Mouse (Mus musculus) liver, adult (tissue): ENCODE measurements around the gene Klf11.

Source experiments
- GATA4 ChIP-seq: IDR thresholded peaks from 2 replicates; pipeline ENCODE4 v1.6.1; 2014; ENCODE audit warnings: mild to moderate bottlenecking, low read length; ENCODE audit not compliant: insufficient replicate concordance

Klf11 gene

DNA sequence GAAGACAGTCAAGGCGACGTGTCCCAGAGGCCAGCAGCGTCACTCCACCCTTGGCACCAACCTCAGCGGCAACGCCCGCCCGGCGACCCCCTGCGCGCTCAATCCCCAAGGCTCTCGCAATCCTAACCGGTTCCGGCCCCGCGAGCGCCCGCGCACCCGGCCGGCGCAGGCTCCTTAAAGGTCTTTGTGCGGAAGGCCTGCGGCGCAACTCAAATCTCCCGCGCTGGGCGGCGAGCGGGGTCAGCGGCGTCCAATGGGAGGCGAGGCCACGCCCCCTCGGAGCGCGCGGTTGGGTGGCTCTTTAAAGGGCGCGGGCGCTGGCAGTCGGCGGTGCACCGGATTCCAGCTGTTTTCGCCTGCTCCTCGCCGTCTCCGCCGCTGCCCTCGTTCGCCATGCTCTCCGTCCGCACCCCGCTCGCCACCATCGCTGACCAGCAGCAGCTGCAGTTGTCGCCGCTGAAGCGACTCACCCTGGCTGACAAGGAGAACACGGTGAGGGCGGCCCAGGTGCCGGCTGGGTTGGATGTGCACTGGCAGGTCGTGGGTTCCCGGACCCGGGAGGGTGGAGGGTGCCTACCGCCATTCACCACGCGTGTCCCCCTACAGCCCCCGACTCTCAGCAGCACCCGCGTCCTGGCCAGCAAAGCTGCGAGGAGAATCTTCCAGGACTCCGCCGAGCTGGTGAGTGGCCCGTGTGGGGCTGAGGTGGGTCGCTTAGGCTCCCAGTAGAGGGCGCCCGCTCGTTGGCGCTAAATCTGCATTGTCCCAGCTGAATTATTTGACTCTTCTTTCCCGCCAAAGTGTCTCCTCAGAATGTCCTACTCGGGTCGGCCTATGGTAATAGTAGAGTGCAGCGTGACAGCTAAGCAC lies 57.1 kb downstream of the Klf11 start, which contains the start of gene Rrm2:
Gene Rrm2, plus strand, starts transcription at position 288 of the 870 bp plus-strand sequence.
- no peak for TF ChIP-seq GATA4

DNA sequence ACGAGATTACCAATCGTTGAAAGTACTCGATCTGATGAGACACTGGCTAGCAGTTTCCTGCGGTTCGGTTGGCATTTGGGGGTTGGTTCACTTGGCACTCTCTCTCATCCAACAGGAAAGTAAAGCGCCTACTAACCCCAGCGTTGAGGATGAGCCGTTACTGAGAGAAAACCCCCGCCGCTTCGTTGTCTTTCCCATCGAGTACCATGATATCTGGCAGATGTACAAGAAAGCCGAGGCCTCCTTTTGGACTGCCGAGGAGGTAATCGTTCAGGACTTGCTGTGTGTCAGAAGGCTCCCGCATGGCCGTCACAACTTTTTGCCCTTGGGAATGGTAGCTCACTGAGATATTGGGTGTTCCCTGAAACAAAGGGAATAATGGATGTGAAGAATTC lies 57.7 kb downstream of the Klf11 start:
- no peak for TF ChIP-seq GATA4

DNA sequence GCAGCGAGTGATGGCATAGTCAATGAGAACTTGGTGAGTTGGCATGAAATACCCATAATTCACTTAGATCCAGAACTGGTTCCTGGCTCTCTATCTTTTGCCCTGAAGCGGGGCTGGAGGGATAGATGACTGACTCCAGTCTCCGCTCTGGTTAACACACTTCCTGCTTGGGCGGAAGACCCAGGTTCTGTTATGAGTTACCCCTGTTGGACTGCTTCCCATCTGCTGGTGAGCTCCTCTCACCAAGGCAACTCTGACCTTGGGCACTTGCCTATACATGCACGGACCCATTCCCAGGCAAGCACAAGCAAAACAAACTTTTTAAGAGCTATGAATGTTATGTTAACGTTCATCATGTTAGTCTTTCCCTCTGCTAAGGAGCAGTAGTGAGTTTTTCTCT lies 58.3 kb downstream of the Klf11 start:
- TF ChIP-seq GATA4 = no peak

DNA sequence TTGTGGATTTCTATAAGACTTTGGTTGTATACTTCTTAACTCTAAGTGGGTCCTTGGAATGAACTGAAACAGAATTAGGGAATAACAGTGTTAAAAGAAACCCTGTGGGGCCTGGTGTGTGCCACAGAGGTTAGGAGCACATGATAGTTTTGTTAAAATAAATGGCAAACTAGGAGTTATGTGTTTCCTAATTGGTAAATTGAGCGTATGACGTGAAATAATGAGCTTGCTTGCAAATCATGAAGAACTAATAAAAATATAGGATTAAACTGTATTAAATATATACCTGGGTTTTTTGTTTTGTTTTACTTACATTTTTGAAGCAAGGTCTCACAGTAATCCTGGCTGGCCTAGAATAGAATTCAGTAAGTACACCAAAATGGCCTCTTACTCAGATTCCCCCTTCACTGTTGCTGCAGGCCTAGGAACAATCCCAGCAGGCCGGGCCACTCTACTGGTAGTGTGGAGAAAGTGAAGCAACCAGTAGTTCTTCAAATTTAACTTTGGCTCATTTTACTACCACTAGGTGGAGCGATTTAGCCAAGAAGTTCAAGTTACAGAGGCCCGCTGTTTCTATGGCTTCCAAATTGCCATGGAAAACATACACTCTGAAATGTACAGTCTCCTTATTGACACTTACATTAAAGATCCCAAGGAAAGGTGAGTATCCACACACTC lies 58.9 kb downstream of the Klf11 start:
- TF ChIP-seq GATA4 = no peak

DNA sequence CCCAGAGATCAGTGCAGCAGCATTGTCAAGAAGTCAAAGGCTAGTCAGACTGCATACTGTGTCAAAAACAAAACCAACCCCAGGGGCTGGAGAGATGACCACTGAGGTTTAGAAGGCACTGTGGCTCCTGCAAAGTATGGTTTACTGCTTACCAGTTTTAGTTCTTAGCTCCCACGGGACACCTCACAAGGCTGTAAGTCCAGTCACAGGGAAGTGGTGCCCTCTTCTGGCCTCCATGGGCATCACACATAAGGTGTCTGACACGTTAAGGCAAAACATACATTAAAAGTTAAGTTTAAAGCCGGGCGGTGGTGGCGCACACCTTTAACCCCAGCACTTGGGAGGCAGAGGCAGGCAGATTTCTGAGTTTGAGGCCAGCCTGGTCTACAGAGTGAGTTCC lies 59.6 kb downstream of the Klf11 start:
- no peak for TF ChIP-seq GATA4
